Mouse (Mus musculus) forebrain, embryonic 13.5 days (tissue): ENCODE results near the gene Pex12. TPM values are rescaled to one million over a fixed set of nuclear protein-coding genes. Genes with fewer than 3 reads are reported as not detected.
A peak's percentile ranks its signal among the peaks of the same experiment; 100 is the strongest.
"Not testable (repeated sequence)": the region's sequence is repeated elsewhere in the genome, so short reads cannot be mapped to it uniquely, and the experiment has no call there.

Source experiments
- ATAC-seq: fragments of 200-750 bp; cut with Nextera tagmentation; 2 replicates; pipeline ENCODE4 v1.8.0; 2017
- H3K27ac ChIP-seq: fragments of 300-500 bp; sonication (generic); 2 replicates; pipeline ENCODE4 v1.5.1; 2015; ENCODE audit warnings: inconsistent platforms, mild to moderate bottlenecking, moderate library complexity
- H3K27me3 ChIP-seq: fragments of 300-500 bp; sonication (generic); 2 replicates; pipeline ENCODE4 v1.6.1; 2015; ENCODE audit warnings: mild to moderate bottlenecking, inconsistent platforms
- H3K36me3 ChIP-seq: fragments of 300-500 bp; sonication (generic); 2 replicates; pipeline ENCODE4 v1.6.1; 2015; ENCODE audit warnings: mild to moderate bottlenecking, inconsistent platforms; ENCODE audit not compliant: poor library complexity, severe bottlenecking
- H3K4me1 ChIP-seq: fragments of 300-500 bp; sonication (generic); 2 replicates; pipeline ENCODE4 v1.6.1; 2015; ENCODE audit warnings: inconsistent platforms
- H3K4me2 ChIP-seq: fragments of 300-500 bp; sonication (generic); 2 replicates; pipeline ENCODE4 v1.6.1; 2015; ENCODE audit warnings: inconsistent platforms, mild to moderate bottlenecking, moderate library complexity
- H3K4me3 ChIP-seq: fragments of 300-500 bp; sonication (generic); 2 replicates; pipeline ENCODE4 v1.5.1; 2015; ENCODE audit warnings: mild to moderate bottlenecking, inconsistent platforms
- H3K9ac ChIP-seq: fragments of 300-500 bp; sonication (generic); 2 replicates; pipeline ENCODE4 v1.6.1; 2015; ENCODE audit warnings: mild to moderate bottlenecking, inconsistent platforms
- H3K9me3 ChIP-seq: fragments of 300-500 bp; sonication (generic); replicated peaks from 2 replicates; pipeline ENCODE4 v1.6.1; 2016; ENCODE audit warnings: inconsistent platforms
- WGBS: fragments of 180-500 bp; shearing (Covaris S2); methylation state at CpG from one replicate; pipeline ENCODE4 v1.1.7; 2015; 5-methylcytosine and 5-hydroxymethylcytosine counted together
- polyA plus RNA-seq: library from polyadenylated mRNA; unstranded; fragments of >200 nt; fragmentation: Nextera tagmentation; extraction: Ambion mirVana; gene quantifications from 2 replicates; pipeline ENCODE4 v1.2.1, GENCODE M21; 2015

Pex12 gene
- 17.7 and 18.2 TPM in 2 replicates for polyA plus RNA-seq

GRCm38 (mm10) chr11:83302526-83303251 lies at the start of gene Pex12:
TSS of gene Pex12 (minus strand) at chr11:83302586.
- no peaks in the 10 kb centered on the region for H3K27me3 ChIP-seq
- H3K9me3 ChIP-seq, result no peaks in the 10 kb centered on the region
- peak within 1 kb of the TSS; percentile 95 for H3K27ac ChIP-seq
- peak; percentile 84 for ATAC-seq
- no peaks in the 10 kb centered on the region for H3K36me3 ChIP-seq
- peak within 1 kb of the TSS; percentile 80 for H3K4me2 ChIP-seq
- peaks cover 42% of the 10 kb centered on the region for H3K4me1 ChIP-seq
- WGBS, result under 1% methylated on average over 51 of the region's 51 CpGs
- H3K9ac ChIP-seq, result peak within 1 kb of the TSS; percentile 95
- peak within 1 kb of the TSS; percentile 93 for H3K4me3 ChIP-seq

- Histone ChIP-seq H3K36me3 (peaks cover 82% of the 10 kb centered on the region), H3K9me3 (no peaks in the 10 kb centered on the region), H3K4me2 (no peak overlapping the region), H3K9ac (no peak overlapping the region), H3K27ac (peak overlapping the region; percentile 55; the same call in 1 of the 2 replicates), H3K4me3 (no peak overlapping the region), H3K27me3 (no peaks in the 10 kb centered on the region), H3K4me1 (peaks cover 7% of the 10 kb centered on the region; the same call in 1 of the 2 replicates)
- WGBS, result 49% methylated on average over 3 of the region's 3 CpGs
- no peak for ATAC-seq
Measured at GRCm38 (mm10) chr11:83341716-83342245, 39.4 kb upstream of the Pex12 start.

- Histone ChIP-seq H3K36me3 (peaks cover 85% of the 10 kb centered on the region), H3K9me3 (no peaks in the 10 kb centered on the region), H3K4me3 (no peak overlapping the region), H3K4me1 (peaks cover 7% of the 10 kb centered on the region; the same call in 1 of the 2 replicates), H3K4me2 (no peak overlapping the region), H3K27me3 (no peaks in the 10 kb centered on the region), H3K9ac (no peak overlapping the region), H3K27ac (no peak overlapping the region)
- WGBS, result 31% methylated on average over 2 of the region's 2 CpGs
- no peak for ATAC-seq
Measured at GRCm38 (mm10) chr11:83339705-83340104, 37.3 kb upstream of the Pex12 start.

GRCm38 (mm10) chr11:83335826-83336225 lies 33.4 kb upstream of the Pex12 start:
- Histone ChIP-seq H3K9ac (no peak overlapping the region), H3K27ac (no peak overlapping the region), H3K36me3 (peaks cover 70% of the 10 kb centered on the region), H3K4me2 (no peak overlapping the region), H3K4me3 (no peak overlapping the region), H3K4me1 (no peaks in the 10 kb centered on the region), H3K27me3 (no peaks in the 10 kb centered on the region), H3K9me3 (no peaks in the 10 kb centered on the region)
- ATAC-seq, result no peak
- 88% methylated on average over 7 of the region's 7 CpGs for WGBS

GRCm38 (mm10) chr11:83327427-83327826 lies 25.0 kb upstream of the Pex12 start:
- no peaks in the 10 kb centered on the region for H3K27me3 ChIP-seq
- peaks cover 71% of the 10 kb centered on the region for H3K36me3 ChIP-seq

GRCm38 (mm10) chr11:83326692-83327091 lies 24.3 kb upstream of the Pex12 start:
- H3K4me1 ChIP-seq, H3K4me3 ChIP-seq, H3K9me3 ChIP-seq, H3K9ac ChIP-seq, H3K27ac ChIP-seq, H3K27me3 ChIP-seq, H3K4me2 ChIP-seq, ATAC-seq: not testable (repeated sequence)
- peaks cover 78% of the 10 kb centered on the region for H3K36me3 ChIP-seq
- 85% methylated on average over 3 of the region's 3 CpGs for WGBS

More at GRCm38 (mm10) chr11:83327427-83327826, 25.0 kb upstream of the Pex12 start:
- Histone ChIP-seq H3K4me2 (no peak overlapping the region), H3K27ac (no peak overlapping the region), H3K9ac (no peak overlapping the region), H3K9me3 (no peaks in the 10 kb centered on the region), H3K4me1 (no peaks in the 10 kb centered on the region), H3K4me3 (no peak overlapping the region)
- WGBS, result 60% methylated on average over 3 of the region's 3 CpGs
- ATAC-seq, result no peak

- ATAC-seq, result no peak
- H3K4me3 ChIP-seq, result no peak overlapping the region
- WGBS, result 91% methylated on average over 4 of the region's 4 CpGs
Measured at GRCm38 (mm10) chr11:83319048-83319447, 16.7 kb upstream of the Pex12 start.

GRCm38 (mm10) chr11:83312471-83312870 lies 10.1 kb upstream of the Pex12 start:
- no peaks in the 10 kb centered on the region for H3K4me1 ChIP-seq
- ATAC-seq, result no peak
- no peaks in the 10 kb centered on the region for H3K27me3 ChIP-seq
- WGBS, result 70% methylated on average over 5 of the region's 5 CpGs
- H3K27ac ChIP-seq, result no peak overlapping the region
- no peak overlapping the region for H3K4me3 ChIP-seq
- peaks cover 39% of the 10 kb centered on the region for H3K36me3 ChIP-seq
- no peaks in the 10 kb centered on the region for H3K9me3 ChIP-seq
- H3K9ac ChIP-seq, result no peak overlapping the region
- no peak overlapping the region for H3K4me2 ChIP-seq

More at GRCm38 (mm10) chr11:83319048-83319447, 16.7 kb upstream of the Pex12 start:
- Histone ChIP-seq H3K27ac (no peak overlapping the region), H3K9me3 (no peaks in the 10 kb centered on the region), H3K36me3 (peaks cover 57% of the 10 kb centered on the region), H3K9ac (no peak overlapping the region), H3K4me1 (no peaks in the 10 kb centered on the region), H3K4me2 (no peak overlapping the region), H3K27me3 (no peaks in the 10 kb centered on the region)

GRCm38 (mm10) chr11:83306700-83307253 lies 4.4 kb upstream of the Pex12 start:
- no peaks in the 10 kb centered on the region for H3K9me3 ChIP-seq
- H3K27ac ChIP-seq, result no peak overlapping the region
- no peak overlapping the region for H3K4me2 ChIP-seq
- peaks cover 22% of the 10 kb centered on the region for H3K36me3 ChIP-seq
- WGBS, result 78% methylated on average over 4 of the region's 4 CpGs
- H3K9ac ChIP-seq, result no peak overlapping the region
- no peak overlapping the region for H3K4me3 ChIP-seq
- H3K27me3 ChIP-seq, result no peaks in the 10 kb centered on the region
- ATAC-seq, result no peak
- H3K4me1 ChIP-seq, result peaks cover 36% of the 10 kb centered on the region

GRCm38 (mm10) chr11:83304485-83304884 lies 2.1 kb upstream of the Pex12 start:
- Histone ChIP-seq H3K27me3 (no peaks in the 10 kb centered on the region), H3K4me1 (peaks cover 36% of the 10 kb centered on the region), H3K27ac (no peak overlapping the region), H3K4me3 (no peak overlapping the region; the same call in none of the 2 replicates), H3K4me2 (peak overlapping the region; percentile 80), H3K36me3 (peaks cover 14% of the 10 kb centered on the region), H3K9me3 (no peaks in the 10 kb centered on the region), H3K9ac (peak overlapping the region; percentile 37; the same call in 1 of the 2 replicates)
- no peak for ATAC-seq
- 89% methylated on average over 2 of the region's 2 CpGs for WGBS

GRCm38 (mm10) chr11:83303751-83304150 lies 1.4 kb upstream of the Pex12 start:
- no peak for ATAC-seq
- 68% methylated on average over 5 of the region's 5 CpGs for WGBS

GRCm38 (mm10) chr11:83302124-83302523 lies 262 bp downstream of the Pex12 start:
- peak overlapping the region; percentile 95 for H3K9ac ChIP-seq
- no peak for ATAC-seq
- H3K4me2 ChIP-seq, result peak overlapping the region; percentile 80
- H3K9me3 ChIP-seq, result no peaks in the 10 kb centered on the region
- peak overlapping the region; percentile 93 for H3K4me3 ChIP-seq
- no peaks in the 10 kb centered on the region for H3K36me3 ChIP-seq
- H3K27ac ChIP-seq, result peak overlapping the region; percentile 95
- peaks cover 48% of the 10 kb centered on the region for H3K4me1 ChIP-seq
- no peaks in the 10 kb centered on the region for H3K27me3 ChIP-seq
- WGBS, result 8% methylated on average over 10 of the region's 10 CpGs

More at GRCm38 (mm10) chr11:83303751-83304150, 1.4 kb upstream of the Pex12 start:
- Histone ChIP-seq H3K4me2 (peak overlapping the region; percentile 80), H3K36me3 (peaks cover 8% of the 10 kb centered on the region), H3K27ac (no peak overlapping the region), H3K9me3 (no peaks in the 10 kb centered on the region), H3K4me1 (peaks cover 36% of the 10 kb centered on the region), H3K27me3 (no peaks in the 10 kb centered on the region), H3K9ac (peak overlapping the region; percentile 58), H3K4me3 (peak overlapping the region; percentile 93)
